Mouse (Mus musculus) intestine, embryonic 16.5 days (tissue): ENCODE results near the gene Lat. TPM values are rescaled to one million over a fixed set of nuclear protein-coding genes. Genes with fewer than 3 reads are reported as not detected.
"Not testable (repeated sequence)": the region's sequence is repeated elsewhere in the genome, so short reads cannot be mapped to it uniquely, and the experiment has no call there.

Source experiments
- ATAC-seq: fragments of 200-750 bp; cut with Nextera tagmentation; 2 replicates; pipeline ENCODE4 v1.8.0; 2017; ENCODE audit warnings: moderate TSS enrichment, moderate library complexity
- H3K27ac ChIP-seq: fragments of 300-500 bp; sonication (generic); 2 replicates; pipeline ENCODE4 v1.5.1; 2014; ENCODE audit warnings: mild to moderate bottlenecking, low read length
- H3K27me3 ChIP-seq: fragments of 300-500 bp; sonication (generic); replicated peaks from 2 replicates; pipeline ENCODE4 v1.6.1; 2014; ENCODE audit warnings: low read length, control low read depth, mixed read lengths; ENCODE audit not compliant: control insufficient read depth, insufficient read depth
- H3K36me3 ChIP-seq: fragments of 300-500 bp; sonication (generic); 2 replicates; pipeline ENCODE4 v1.6.1; 2014; ENCODE audit warnings: low read length, control low read depth; ENCODE audit not compliant: control insufficient read depth, insufficient read depth
- H3K4me1 ChIP-seq: fragments of 300-500 bp; sonication (generic); 2 replicates; pipeline ENCODE4 v1.6.1; 2014; ENCODE audit warnings: low read length, control low read depth, mixed read lengths; ENCODE audit not compliant: control insufficient read depth, insufficient read depth
- H3K4me2 ChIP-seq: fragments of 300-500 bp; sonication (generic); 2 replicates; pipeline ENCODE4 v1.6.1; 2014; ENCODE audit warnings: low read depth, low read length, control low read depth
- H3K4me3 ChIP-seq: fragments of 300-500 bp; sonication (generic); 2 replicates; pipeline ENCODE4 v1.5.1; 2014; ENCODE audit warnings: mild to moderate bottlenecking, low read length
- H3K9ac ChIP-seq: fragments of 300-500 bp; sonication (generic); 2 replicates; pipeline ENCODE4 v1.6.1; 2014; ENCODE audit warnings: low read depth, low read length
- H3K9me3 ChIP-seq: fragments of 300-500 bp; sonication (generic); 2 replicates; pipeline ENCODE4 v1.6.1; 2016; ENCODE audit warnings: low read length, control low read depth; ENCODE audit not compliant: control insufficient read depth
- WGBS: fragments of 180-500 bp; shearing (Covaris S2); extraction: QIAGEN DNeasy Blood & Tissue Kit; methylation state at CpG from one replicate; pipeline ENCODE4 v1.1.7; 2014; 5-methylcytosine and 5-hydroxymethylcytosine counted together
- polyA plus RNA-seq: library from polyadenylated mRNA; unstranded; fragments of >200 nt; fragmentation: Nextera tagmentation; extraction: Ambion mirVana; gene quantifications from 2 replicates; pipeline ENCODE4 v1.2.1, GENCODE M21; 2015

Gene Lat
- 0.78 and 1.3 TPM in 2 replicates for polyA plus RNA-seq

DNA sequence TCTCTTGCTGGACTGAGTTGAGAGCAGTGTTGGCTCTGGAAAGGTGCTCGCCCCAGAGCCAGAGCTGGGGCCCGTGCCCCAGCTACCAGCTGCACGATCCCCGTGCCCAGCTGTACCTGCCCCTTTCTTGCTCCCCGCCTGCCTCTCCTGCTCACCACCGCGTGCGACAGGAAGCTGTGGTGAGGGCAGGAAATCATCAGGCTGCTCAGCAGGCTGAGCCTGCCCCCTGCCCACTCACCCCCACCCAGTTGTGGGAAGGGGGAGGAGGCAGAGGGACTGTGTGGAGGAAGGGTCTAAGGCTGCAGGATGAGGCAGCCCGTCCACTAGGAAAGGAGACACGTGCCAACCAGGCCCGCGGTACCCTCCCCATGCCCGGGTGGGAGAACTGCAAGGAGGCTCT is at the start of gene Lat:
TSS of gene Lat (minus strand) at position 178 of the 400 bp plus-strand sequence.
- 70% methylated on average over 13 of the region's 13 CpGs for WGBS
- H3K27ac ChIP-seq: no peak within 1 kb of the TSS
- ATAC-seq: no peak

DNA sequence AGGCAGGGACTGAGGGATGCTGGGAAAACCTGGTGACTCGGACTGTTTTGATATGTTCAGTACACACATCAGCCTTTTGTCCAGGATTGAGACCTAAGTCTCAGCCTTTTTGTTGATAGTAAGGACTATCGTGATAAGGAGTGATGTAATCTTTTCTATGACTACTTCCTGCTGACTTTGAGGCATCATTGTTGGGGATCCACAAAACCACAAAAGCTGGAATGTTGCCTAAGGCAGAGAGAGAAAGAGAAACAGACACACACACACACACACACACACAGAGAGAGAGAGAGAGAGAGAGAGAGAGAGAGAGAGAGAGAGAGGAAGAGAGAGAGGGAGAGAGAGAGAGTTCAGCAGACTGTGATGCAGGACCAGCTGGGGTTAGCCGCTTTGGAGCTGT is 49.1 kb upstream of the Lat start:
- Histone ChIP-seq H3K4me2 (no peak overlapping the region), H3K27me3 (no peaks in the 10 kb centered on the region), H3K9me3 (no peaks in the 10 kb centered on the region), H3K4me3 (no peak overlapping the region), H3K9ac (no peak overlapping the region), H3K27ac (no peak overlapping the region), H3K36me3 (no peaks in the 10 kb centered on the region), H3K4me1 (no peaks in the 10 kb centered on the region)
- 47% methylated on average over 3 of the region's 3 CpGs for WGBS
- no peak for ATAC-seq

More for the DNA sequence above, at the start of gene Lat:
- no peaks in the 10 kb centered on the region for H3K9me3 ChIP-seq
- peaks cover 10% of the 10 kb centered on the region for H3K36me3 ChIP-seq
- H3K4me3 ChIP-seq: no peak within 1 kb of the TSS
- no peak within 1 kb of the TSS for H3K4me2 ChIP-seq
- no peaks in the 10 kb centered on the region for H3K4me1 ChIP-seq
- no peak within 1 kb of the TSS for H3K9ac ChIP-seq
- no peaks in the 10 kb centered on the region for H3K27me3 ChIP-seq

DNA sequence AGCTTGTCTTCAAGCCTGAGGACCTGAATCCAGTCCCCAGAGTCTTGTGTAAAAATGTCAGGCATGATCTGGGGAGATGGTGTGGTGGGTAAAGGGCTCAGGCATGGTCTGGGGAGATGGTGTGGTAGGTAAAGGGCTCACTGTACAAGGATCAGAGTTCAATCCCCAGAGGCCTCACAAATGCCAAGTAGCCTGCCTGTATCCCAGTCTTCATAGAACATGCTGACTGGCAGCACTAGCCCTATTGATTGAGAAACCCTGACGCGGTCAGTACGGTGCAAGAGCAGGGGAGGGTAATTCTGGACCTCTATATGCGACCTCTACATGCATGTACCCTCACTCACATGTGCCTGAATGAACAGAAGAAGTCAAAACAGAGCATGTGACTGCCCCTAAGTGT is 48.2 kb upstream of the Lat start:
- H3K4me1 ChIP-seq: no peaks in the 10 kb centered on the region
- H3K27ac ChIP-seq: no peak overlapping the region
- H3K4me2 ChIP-seq: no peak overlapping the region
- H3K4me3 ChIP-seq: no peak overlapping the region
- no peaks in the 10 kb centered on the region for H3K9me3 ChIP-seq
- H3K9ac ChIP-seq: no peak overlapping the region
- ATAC-seq: no peak
- 86% methylated on average over 4 of the region's 4 CpGs for WGBS
- no peaks in the 10 kb centered on the region for H3K36me3 ChIP-seq
- H3K27me3 ChIP-seq: no peaks in the 10 kb centered on the region

DNA sequence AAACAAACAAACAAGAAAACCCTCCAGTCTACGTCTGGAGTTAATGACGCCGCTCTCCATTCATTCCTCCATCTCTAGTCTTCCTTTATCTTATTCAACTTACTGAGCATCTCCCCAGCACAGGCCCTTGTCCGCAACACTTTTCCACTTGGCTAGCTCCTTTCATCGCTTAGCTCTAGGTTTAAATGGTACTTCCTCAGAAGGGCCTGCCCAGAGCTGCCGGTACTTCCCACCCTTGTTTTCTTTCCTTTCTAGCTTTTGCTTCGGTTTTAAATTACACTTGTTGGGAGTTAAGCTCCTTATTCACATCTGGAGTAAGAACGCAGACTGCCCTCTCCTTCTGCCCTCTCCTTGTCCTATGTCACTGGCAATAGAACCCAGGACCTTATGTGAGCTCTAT is 47.7 kb upstream of the Lat start:
- Histone ChIP-seq H3K4me3 (no peak overlapping the region), H3K4me1 (no peaks in the 10 kb centered on the region), H3K27ac (no peak overlapping the region), H3K4me2 (no peak overlapping the region), H3K9me3 (no peaks in the 10 kb centered on the region), H3K9ac (no peak overlapping the region), H3K36me3 (no peaks in the 10 kb centered on the region), H3K27me3 (no peaks in the 10 kb centered on the region)
- 65% methylated on average over 8 of the region's 8 CpGs for WGBS
- ATAC-seq: no peak

DNA sequence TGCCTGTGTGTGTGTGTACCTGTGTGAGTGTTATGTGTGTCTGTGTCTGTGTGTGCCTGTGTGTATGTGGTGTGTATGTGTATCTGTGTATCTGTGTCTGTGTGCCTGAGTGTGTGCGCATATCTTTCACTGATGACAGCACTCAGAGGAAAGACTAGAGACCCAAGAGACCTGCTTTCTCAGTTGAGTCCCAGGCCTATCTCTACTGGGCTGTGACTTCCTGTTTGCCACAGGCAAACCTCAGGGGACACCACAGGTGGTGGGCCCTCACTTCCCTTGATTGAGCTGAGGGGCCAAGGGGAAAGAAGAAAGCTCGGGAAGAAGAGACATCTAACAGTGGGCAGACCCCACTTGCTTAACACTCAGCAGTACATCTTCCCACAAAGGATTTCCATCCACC is 47.2 kb upstream of the Lat start:
- Histone ChIP-seq H3K27ac (no peak overlapping the region), H3K27me3 (no peaks in the 10 kb centered on the region), H3K4me2 (no peak overlapping the region), H3K4me3 (no peak overlapping the region), H3K9me3 (no peaks in the 10 kb centered on the region), H3K36me3 (no peaks in the 10 kb centered on the region), H3K9ac (no peak overlapping the region), H3K4me1 (no peaks in the 10 kb centered on the region)
- 62% methylated on average over 2 of the region's 2 CpGs for WGBS
- ATAC-seq: no peak

DNA sequence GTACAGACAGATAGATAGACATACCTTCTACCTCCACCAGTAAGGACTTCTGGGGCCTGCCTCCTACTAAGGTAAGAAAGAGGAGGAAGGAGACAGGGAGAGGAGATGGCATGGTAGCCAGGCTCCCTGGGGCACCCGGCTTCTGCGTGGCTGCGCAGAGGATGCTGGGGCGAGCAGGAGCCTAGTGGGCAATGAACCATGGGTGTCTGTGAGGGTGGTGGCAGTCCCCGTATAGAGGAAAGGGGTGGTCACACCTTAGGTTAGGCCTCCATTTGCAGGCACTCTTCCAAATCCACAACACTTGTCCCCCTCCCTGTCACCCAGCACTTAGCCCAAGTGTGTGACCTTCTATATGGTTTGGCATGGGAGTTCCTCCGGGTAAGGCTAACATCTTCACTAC is 45.4 kb upstream of the Lat start, which contains the start of gene Cd19:
TSS of gene Cd19 (minus strand) at position 165 of the 400 bp plus-strand sequence.
- no peaks in the 10 kb centered on the region for H3K36me3 ChIP-seq
- H3K27ac ChIP-seq: no peak within 1 kb of the TSS
- H3K9ac ChIP-seq: no peak within 1 kb of the TSS
- H3K9me3 ChIP-seq: no peaks in the 10 kb centered on the region
- no peaks in the 10 kb centered on the region for H3K4me1 ChIP-seq
- H3K4me3 ChIP-seq: no peak within 1 kb of the TSS
- no peaks in the 10 kb centered on the region for H3K27me3 ChIP-seq
- no peak within 1 kb of the TSS for H3K4me2 ChIP-seq
- WGBS: 86% methylated on average over 6 of the region's 6 CpGs
- ATAC-seq: no peak

DNA sequence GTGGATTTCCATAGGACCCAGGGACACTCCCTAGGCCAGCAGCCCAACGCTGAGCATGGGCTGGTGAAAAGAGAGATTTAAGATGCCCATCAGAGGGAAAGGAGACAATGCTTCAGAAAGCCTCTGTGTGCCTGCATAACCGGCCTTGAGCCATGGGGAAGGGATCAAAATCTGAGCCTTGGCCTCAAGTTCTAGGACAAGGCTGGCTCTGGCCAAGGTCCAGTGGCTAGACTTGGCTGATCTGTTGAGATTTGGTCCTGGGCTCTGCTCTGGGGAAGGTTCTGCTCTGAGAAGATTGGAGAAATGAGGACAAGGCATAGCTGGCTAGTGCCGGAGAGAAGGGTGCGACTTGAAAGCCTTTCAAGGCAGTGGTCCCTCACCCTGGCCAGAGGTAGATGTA is 41.7 kb upstream of the Lat start:
- Histone ChIP-seq H3K9ac (no peak overlapping the region), H3K27ac (no peak overlapping the region), H3K36me3 (no peaks in the 10 kb centered on the region), H3K4me3 (no peak overlapping the region), H3K4me2 (no peak overlapping the region), H3K4me1 (no peaks in the 10 kb centered on the region), H3K27me3 (no peaks in the 10 kb centered on the region), H3K9me3 (no peaks in the 10 kb centered on the region)
- WGBS: 85% methylated on average over 4 of the region's 4 CpGs
- no peak for ATAC-seq

DNA sequence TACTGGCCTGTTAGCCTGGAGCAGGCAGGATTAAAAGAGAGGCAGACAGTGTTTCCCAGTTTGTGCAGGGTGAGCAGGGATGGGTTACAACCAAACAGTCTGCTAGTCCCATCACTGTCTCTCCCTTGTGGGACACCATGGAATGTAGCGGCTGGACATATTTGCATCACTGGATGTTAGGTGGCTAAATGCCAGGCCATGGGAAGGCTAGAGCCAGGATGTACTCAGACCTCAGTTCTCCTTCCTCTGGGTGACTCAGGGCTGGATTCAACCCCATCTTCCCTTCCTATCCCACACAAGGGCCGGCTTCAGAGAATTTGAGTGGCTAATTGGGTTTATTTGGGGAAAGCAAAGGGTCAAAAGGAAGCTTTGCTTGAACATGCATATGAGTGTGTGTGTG is 39.3 kb upstream of the Lat start:
- Histone ChIP-seq H3K9ac (no peak overlapping the region), H3K27me3 (no peaks in the 10 kb centered on the region), H3K27ac (no peak overlapping the region), H3K4me2 (no peak overlapping the region), H3K9me3 (no peaks in the 10 kb centered on the region), H3K4me1 (no peaks in the 10 kb centered on the region), H3K4me3 (no peak overlapping the region), H3K36me3 (no peaks in the 10 kb centered on the region)
- no peak for ATAC-seq
- 74% methylated on average over 2 of the region's 2 CpGs for WGBS

DNA sequence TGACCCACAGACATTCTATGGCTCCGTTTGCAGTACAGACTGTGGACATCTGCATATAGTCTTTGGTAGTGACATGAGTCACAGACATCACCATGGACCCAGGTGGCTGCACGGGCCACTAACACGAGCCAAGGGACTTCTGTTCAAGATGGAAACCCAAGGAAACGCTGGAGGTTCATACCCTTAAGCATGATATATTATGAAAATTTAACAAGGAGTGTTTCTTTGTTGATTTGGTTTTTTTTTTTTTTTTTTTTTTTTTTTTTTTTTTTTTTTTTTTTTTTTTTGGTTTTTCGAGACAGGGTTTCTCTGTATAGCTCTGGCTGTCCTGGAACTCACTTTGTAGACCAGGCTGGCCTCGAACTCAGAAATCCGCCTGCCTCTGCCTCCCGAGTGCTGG is 33.1 kb upstream of the Lat start:
- H3K9ac ChIP-seq, H3K27me3 ChIP-seq, H3K36me3 ChIP-seq, H3K4me3 ChIP-seq, H3K4me2 ChIP-seq, H3K27ac ChIP-seq, ATAC-seq, H3K9me3 ChIP-seq, H3K4me1 ChIP-seq: not testable (repeated sequence)
- WGBS: 76% methylated on average over 6 of the region's 8 CpGs

DNA sequence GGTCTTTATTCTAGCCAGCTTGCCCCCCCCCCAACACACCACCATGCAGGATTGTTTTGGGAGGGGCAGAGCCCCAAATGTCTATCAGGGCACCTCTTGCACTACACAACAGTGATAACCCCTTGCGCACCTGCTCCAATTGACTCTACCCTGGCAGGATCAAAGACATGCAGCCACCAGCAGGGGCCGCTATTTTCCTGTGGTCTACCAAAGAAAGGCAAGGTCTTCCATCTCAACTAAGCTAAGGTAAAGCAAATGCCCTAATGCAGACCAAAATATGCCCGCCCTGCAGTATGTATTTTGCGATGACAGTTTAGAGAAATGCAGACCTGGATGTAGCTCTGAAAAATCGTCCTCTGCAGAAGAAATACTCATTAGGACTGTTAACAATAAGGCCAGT is 30.2 kb upstream of the Lat start:
- no peaks in the 10 kb centered on the region for H3K9me3 ChIP-seq
- H3K27ac ChIP-seq: no peak overlapping the region
- H3K36me3 ChIP-seq: no peaks in the 10 kb centered on the region
- no peaks in the 10 kb centered on the region for H3K27me3 ChIP-seq
- WGBS: 7% methylated on average over 5 of the region's 5 CpGs
- no peak overlapping the region for H3K9ac ChIP-seq
- H3K4me3 ChIP-seq: no peak overlapping the region
- no peak overlapping the region for H3K4me2 ChIP-seq
- H3K4me1 ChIP-seq: 0 out of 2 replicates have a peak, but pooled peaks cover 6% of the 10 kb centered on the region
- no peak for ATAC-seq
